Mouse (Mus musculus): ENCODE results near the gene Ccdc12.

DNA sequence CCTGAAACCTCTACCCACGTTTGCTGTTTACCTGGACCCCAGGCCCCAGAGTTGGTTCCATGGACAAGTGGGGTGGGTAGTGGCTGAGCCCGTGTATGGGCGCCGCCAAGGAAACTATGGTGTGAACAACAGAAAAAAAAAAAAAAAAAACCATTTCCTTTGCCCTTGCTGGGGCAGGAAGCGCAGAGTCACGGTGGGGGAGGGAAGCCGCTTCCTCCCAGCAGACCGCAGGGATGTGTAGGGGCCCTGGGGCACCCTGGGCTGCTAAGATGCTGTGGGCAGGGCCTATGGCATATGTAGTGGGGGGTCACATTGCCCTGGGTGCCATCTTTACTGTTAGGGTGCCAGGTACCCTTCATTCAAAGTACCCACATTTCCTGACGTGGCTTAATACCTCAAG lies 11.1 kb upstream of the Ccdc12 start:
- no peak for TF ChIP-seq POLR2A (IDR thresholded peaks at IDR 0.05; ENCODE audit: insufficient read length, low read depth)
- no peak for TF ChIP-seq POLR2AphosphoS2 (IDR thresholded peaks at IDR 0.05; ENCODE audit: insufficient read length, low read depth)
- TF ChIP-seq MYOG (IDR thresholded peaks at IDR 0.05; ENCODE audit: control insufficient read depth in 1 of 3, insufficient read depth in 1 of 3, insufficient read length in 2 of 3, low read depth in 2 of 3), result no peak
- no peak for TF ChIP-seq E2F4 (IDR thresholded peaks at IDR 0.05; ENCODE audit: insufficient read depth)
- no peak for TF ChIP-seq MAX (IDR thresholded peaks at IDR 0.05; ENCODE audit: low read depth)
- no peak for TF ChIP-seq REST (IDR thresholded peaks at IDR 0.05; ENCODE audit: insufficient read depth, insufficient read length)
- no peak for TF ChIP-seq TCF12 (IDR thresholded peaks at IDR 0.05; ENCODE audit: insufficient read depth, poor library complexity, severe bottlenecking)
- no peak for TF ChIP-seq USF1 (IDR thresholded peaks at IDR 0.05; ENCODE audit: low read depth)
- no peak for TF ChIP-seq MYOD1 (IDR thresholded peaks at IDR 0.05; ENCODE audit: control insufficient read depth in 1 of 3, insufficient read length in 2 of 3, low read depth in 2 of 3)

Data from myocyte (in vitro differentiated cells).